Mouse (Mus musculus): ENCODE results near the gene Calu.

DNA sequence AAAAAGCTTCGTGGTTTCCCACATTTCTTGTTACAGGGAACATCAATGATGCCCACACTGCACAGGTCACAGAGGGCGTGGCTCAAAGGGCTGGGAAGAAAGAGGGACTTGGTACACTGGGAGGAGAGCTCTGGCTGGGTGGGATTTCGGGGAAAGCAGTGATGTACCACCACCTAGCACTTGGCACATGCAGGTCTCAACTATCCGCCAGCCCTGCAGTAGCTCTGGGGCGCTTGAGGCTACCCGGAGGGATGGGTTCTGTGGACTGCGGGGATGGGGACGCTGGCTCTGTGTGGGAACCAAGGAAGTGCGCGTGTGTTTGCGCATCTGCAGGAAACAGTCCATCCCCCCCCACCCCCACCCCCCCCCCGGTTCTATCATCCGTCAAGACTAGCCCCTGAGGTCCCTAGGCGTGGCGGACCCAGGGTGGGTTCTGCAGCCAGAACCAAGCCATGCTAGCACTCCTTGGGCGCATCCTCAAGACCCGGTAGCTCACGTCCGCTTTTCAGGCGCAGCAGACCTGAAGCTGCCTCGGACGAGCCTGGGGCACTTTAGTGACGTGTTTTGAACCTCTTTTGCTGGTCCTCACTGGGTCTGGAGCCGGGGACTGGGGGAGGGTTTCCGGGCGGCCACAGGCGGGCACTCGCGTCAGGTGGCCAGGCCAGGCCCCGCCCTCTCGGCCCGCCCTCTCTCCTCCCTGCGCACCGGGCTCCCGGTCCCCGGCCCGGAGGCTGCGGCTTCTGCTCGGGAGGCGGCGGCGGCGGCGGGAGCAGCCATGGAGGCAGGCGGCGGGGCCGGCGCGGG, 48.2 kb downstream of the Calu start, which contains the start of gene Ccdc136:
- TF ChIP-seq USF1 (IDR thresholded peaks at IDR 0.05; ENCODE audit: low read depth) (peak; percentile 52), MAX (IDR thresholded peaks at IDR 0.05; ENCODE audit: low read depth) (no peak), CEBPB (IDR thresholded peaks at IDR 0.05; ENCODE audit: insufficient read depth, poor library complexity, severe bottlenecking) (no peak), POLR2A (IDR thresholded peaks at IDR 0.05; ENCODE audit: insufficient read length, low read depth) (peak; percentile 55), TCF12 (IDR thresholded peaks at IDR 0.05; ENCODE audit: insufficient read depth, poor library complexity, severe bottlenecking) (no peak), MYOG (IDR thresholded peaks at IDR 0.05; ENCODE audit: control insufficient read depth in 1 of 3, insufficient read depth in 1 of 3, insufficient read length in 2 of 3, low read depth in 2 of 3) (no peak), POLR2AphosphoS2 (IDR thresholded peaks at IDR 0.05; ENCODE audit: insufficient read length, low read depth) (no peak), E2F4 (IDR thresholded peaks at IDR 0.05; ENCODE audit: insufficient read depth) (no peak), SRF (IDR thresholded peaks at IDR 0.05; ENCODE audit: control insufficient read depth, insufficient read length, low read depth) (no peak), REST (IDR thresholded peaks at IDR 0.05; ENCODE audit: insufficient read depth, insufficient read length) (no peak)

Measured in myocyte (in vitro differentiated cells).